Mouse (Mus musculus) forebrain, embryonic 16.5 days (tissue): ENCODE data around the gene Ank2. TPM values are rescaled to one million over a fixed set of nuclear protein-coding genes. Genes with fewer than 3 reads are reported as not detected.

Experiments used
- ATAC-seq: fragments of 200-750 bp; cut with Nextera tagmentation; 2 replicates; pipeline ENCODE4 v1.8.0; 2017; ENCODE audit warnings: mild to moderate bottlenecking, moderate library complexity
- H3K27ac ChIP-seq: fragments of 300-500 bp; sonication (generic); 2 replicates; pipeline ENCODE4 v1.5.1; 2014; ENCODE audit warnings: low read length, control low read depth
- H3K27me3 ChIP-seq: fragments of 300-500 bp; sonication (generic); replicated peaks from 2 replicates; pipeline ENCODE4 v1.6.1; 2014; ENCODE audit warnings: low read length; ENCODE audit not compliant: control insufficient read depth, insufficient read depth
- H3K36me3 ChIP-seq: fragments of 300-500 bp; sonication (generic); 2 replicates; pipeline ENCODE4 v1.6.1; 2014; ENCODE audit not compliant: control insufficient read depth, insufficient read depth
- H3K4me1 ChIP-seq: fragments of 300-500 bp; sonication (generic); replicated peaks from 2 replicates; pipeline ENCODE4 v1.6.1; 2014; ENCODE audit warnings: low read length; ENCODE audit not compliant: control insufficient read depth, insufficient read depth
- H3K4me2 ChIP-seq: fragments of 300-500 bp; sonication (generic); 2 replicates; pipeline ENCODE4 v1.6.1; 2014; ENCODE audit warnings: mild to moderate bottlenecking, low read length, control low read depth
- H3K4me3 ChIP-seq: fragments of 300-500 bp; sonication (generic); replicated peaks from 2 replicates; pipeline ENCODE4 v1.5.1; 2014; ENCODE audit warnings: mild to moderate bottlenecking, low read length, control low read depth
- H3K9ac ChIP-seq: fragments of 300-500 bp; sonication (generic); replicated peaks from 2 replicates; pipeline ENCODE4 v1.6.1; 2014; ENCODE audit warnings: low read depth, low read length, control low read depth
- H3K9me3 ChIP-seq: fragments of 300-500 bp; sonication (generic); 2 replicates; pipeline ENCODE4 v1.6.1; 2016; ENCODE audit warnings: low read length; ENCODE audit not compliant: control insufficient read depth
- WGBS: fragments of 180-500 bp; shearing (Covaris S2); extraction: QIAGEN DNeasy Blood & Tissue Kit; methylation state at CpG from one replicate; pipeline ENCODE4 v1.1.7; 2014; 5-methylcytosine and 5-hydroxymethylcytosine counted together
- polyA plus RNA-seq: library from polyadenylated mRNA; unstranded; fragments of >200 nt; fragmentation: Nextera tagmentation; extraction: Ambion mirVana; gene quantifications from 2 replicates; pipeline ENCODE4 v1.2.1, GENCODE M21; 2015

The Ank2 gene
- polyA plus RNA-seq, 1 experiment from 2014 or later: 201 TPM

GRCm38 (mm10) chr3:127243928-127244642, 255.1 kb downstream of the Ank2 start:
- H3K27me3 ChIP-seq: no peaks in the 10 kb centered on the region
- H3K4me2 ChIP-seq: no peak overlapping the region
- WGBS: 59% methylated on average over 10 of the region's 10 CpGs
- H3K27ac ChIP-seq: no peak overlapping the region
- H3K9me3 ChIP-seq: no peaks in the 10 kb centered on the region
- H3K4me1 ChIP-seq: no peaks in the 10 kb centered on the region
- no peaks in the 10 kb centered on the region for H3K36me3 ChIP-seq
- ATAC-seq: 0 out of 2 replicates have a peak, but pooled peaks have one; percentile 18
- no peak overlapping the region for H3K4me3 ChIP-seq
- H3K9ac ChIP-seq: no peak overlapping the region

- ATAC-seq: no peak
- Histone ChIP-seq H3K4me1 (no peaks in the 10 kb centered on the region), H3K36me3 (no peaks in the 10 kb centered on the region), H3K4me2 (no peak overlapping the region), H3K9ac (no peak overlapping the region), H3K27me3 (no peaks in the 10 kb centered on the region), H3K9me3 (no peaks in the 10 kb centered on the region), H3K27ac (no peak overlapping the region), H3K4me3 (no peak overlapping the region)
- 91% methylated on average over 11 of the region's 11 CpGs for WGBS
Observed at GRCm38 (mm10) chr3:127242234-127242810, 256.8 kb downstream of the Ank2 start.

- ATAC-seq: no peak
- Histone ChIP-seq H3K4me1 (no peaks in the 10 kb centered on the region), H3K36me3 (no peaks in the 10 kb centered on the region), H3K27me3 (no peaks in the 10 kb centered on the region), H3K4me3 (no peak overlapping the region), H3K9ac (no peak overlapping the region), H3K27ac (no peak overlapping the region), H3K9me3 (no peaks in the 10 kb centered on the region), H3K4me2 (no peak overlapping the region)
- 73% methylated on average over 5 of the region's 5 CpGs for WGBS
Observed at GRCm38 (mm10) chr3:127235271-127235670, 263.9 kb downstream of the Ank2 start.

GRCm38 (mm10) chr3:127225799-127226730, 273.1 kb downstream of the Ank2 start:
- peak overlapping the region; percentile 86 for H3K27ac ChIP-seq
- H3K4me2 ChIP-seq: peak overlapping the region; percentile 73
- H3K9me3 ChIP-seq: no peaks in the 10 kb centered on the region
- H3K36me3 ChIP-seq: no peaks in the 10 kb centered on the region
- H3K4me1 ChIP-seq: peaks cover 15% of the 10 kb centered on the region
- peak overlapping the region; percentile 60 for H3K9ac ChIP-seq
- H3K27me3 ChIP-seq: no peaks in the 10 kb centered on the region
- H3K4me3 ChIP-seq: peak overlapping the region; percentile 53
- ATAC-seq: peak; percentile 94
- 2% methylated on average over 26 of the region's 26 CpGs for WGBS

GRCm38 (mm10) chr3:127225167-127225798, 273.9 kb downstream of the Ank2 start:
- no peaks in the 10 kb centered on the region for H3K36me3 ChIP-seq
- peaks cover 15% of the 10 kb centered on the region for H3K4me1 ChIP-seq
- peak overlapping the region; percentile 60 for H3K9ac ChIP-seq
- peak overlapping the region; percentile 86 for H3K27ac ChIP-seq
- peak overlapping the region; percentile 53 for H3K4me3 ChIP-seq
- peak overlapping the region; percentile 73 for H3K4me2 ChIP-seq
- no peaks in the 10 kb centered on the region for H3K27me3 ChIP-seq
- peak; percentile 59 for ATAC-seq
- H3K9me3 ChIP-seq: no peaks in the 10 kb centered on the region
- WGBS: 3% methylated on average over 16 of the region's 16 CpGs

- H3K4me2 ChIP-seq: peak overlapping the region; percentile 73
- H3K36me3 ChIP-seq: no peaks in the 10 kb centered on the region
- peaks cover 15% of the 10 kb centered on the region for H3K4me1 ChIP-seq
- 53% methylated on average over 13 of the region's 13 CpGs for WGBS
- peak overlapping the region; percentile 86 for H3K27ac ChIP-seq
- H3K9ac ChIP-seq: peak overlapping the region; percentile 60
- peak; percentile 14 for ATAC-seq
- H3K27me3 ChIP-seq: no peaks in the 10 kb centered on the region
- H3K4me3 ChIP-seq: peak overlapping the region; percentile 53
- no peaks in the 10 kb centered on the region for H3K9me3 ChIP-seq
Observed at GRCm38 (mm10) chr3:127224315-127225166, 274.6 kb downstream of the Ank2 start.

- no peaks in the 10 kb centered on the region for H3K27me3 ChIP-seq
- 79% methylated on average over 2 of the region's 2 CpGs for WGBS
- H3K9me3 ChIP-seq: no peaks in the 10 kb centered on the region
- H3K4me2 ChIP-seq: no peak overlapping the region
- ATAC-seq: no peak
- no peak overlapping the region for H3K27ac ChIP-seq
- H3K36me3 ChIP-seq: 0 out of 2 replicates have a peak, but pooled peaks cover 3% of the 10 kb centered on the region
- no peak overlapping the region for H3K9ac ChIP-seq
- H3K4me1 ChIP-seq: peaks cover 13% of the 10 kb centered on the region
- H3K4me3 ChIP-seq: no peak overlapping the region
Observed at GRCm38 (mm10) chr3:127222086-127222485, 277.1 kb downstream of the Ank2 start.

- H3K9me3 ChIP-seq: no peaks in the 10 kb centered on the region
- no peak overlapping the region for H3K27ac ChIP-seq
- H3K27me3 ChIP-seq: no peaks in the 10 kb centered on the region
- no peak overlapping the region for H3K4me3 ChIP-seq
- no peak overlapping the region for H3K9ac ChIP-seq
- H3K4me1 ChIP-seq: peaks cover 4% of the 10 kb centered on the region
- no peak overlapping the region for H3K4me2 ChIP-seq
- no peak for ATAC-seq
- 0 out of 2 replicates have a peak, but pooled peaks cover 3% of the 10 kb centered on the region for H3K36me3 ChIP-seq
- 92% methylated on average over 9 of the region's 9 CpGs for WGBS
Observed at GRCm38 (mm10) chr3:127220859-127221258, 278.3 kb downstream of the Ank2 start.
